Mouse (Mus musculus) kidney, adult 18-20 months (tissue): Measurements from ENCODE around the gene Gm20388.
"Not testable (repeated sequence)": the region's sequence is repeated elsewhere in the genome, so short reads cannot be mapped to it uniquely, and the experiment has no call there.

Experiments
- DNase-seq: peaks from one replicate; pipeline ENCODE4 v3.0.0; 2021

Gene Gm20388

DNA sequence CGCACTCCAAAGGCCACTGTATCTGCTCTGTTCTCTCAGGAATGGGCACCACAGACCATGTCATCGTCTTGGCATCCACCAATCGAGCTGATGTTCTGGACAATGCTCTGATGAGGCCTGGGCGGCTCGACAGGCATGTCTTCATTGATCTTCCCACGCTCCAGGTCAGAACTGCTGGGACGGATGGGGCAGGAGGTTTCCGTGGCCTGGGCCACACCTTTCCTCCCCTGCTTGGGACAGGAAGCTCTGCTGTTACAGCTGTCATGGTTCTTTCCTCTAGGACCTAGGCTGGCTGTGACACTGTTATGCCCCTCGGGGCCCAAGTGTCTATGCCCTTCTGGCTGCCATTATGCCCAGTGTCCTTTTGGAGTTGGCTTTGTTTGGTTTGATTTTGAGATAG is 3176.6 kb downstream of the Gm20388 start:
- no peak for DNase-seq

DNA sequence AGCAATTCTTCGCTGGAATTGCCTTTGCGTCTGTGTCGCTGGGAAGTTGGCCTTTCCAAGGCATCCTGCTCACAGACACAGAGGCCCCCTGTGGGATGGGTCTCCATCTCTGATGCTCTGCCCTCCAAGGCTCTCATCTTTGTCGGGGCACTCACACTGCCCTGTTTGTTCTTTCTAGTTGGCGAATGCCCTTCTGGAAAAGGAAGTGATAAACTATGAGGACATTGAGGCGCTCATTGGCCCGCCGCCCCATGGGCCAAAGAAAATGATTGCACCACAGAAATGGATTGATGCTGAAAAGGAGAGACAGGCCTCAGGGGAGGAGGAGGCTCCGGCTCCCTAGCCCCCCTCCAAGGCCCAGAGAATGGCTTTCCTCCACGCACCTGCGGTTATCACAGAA is 3186.6 kb downstream of the Gm20388 start:
- no peak for DNase-seq

DNA sequence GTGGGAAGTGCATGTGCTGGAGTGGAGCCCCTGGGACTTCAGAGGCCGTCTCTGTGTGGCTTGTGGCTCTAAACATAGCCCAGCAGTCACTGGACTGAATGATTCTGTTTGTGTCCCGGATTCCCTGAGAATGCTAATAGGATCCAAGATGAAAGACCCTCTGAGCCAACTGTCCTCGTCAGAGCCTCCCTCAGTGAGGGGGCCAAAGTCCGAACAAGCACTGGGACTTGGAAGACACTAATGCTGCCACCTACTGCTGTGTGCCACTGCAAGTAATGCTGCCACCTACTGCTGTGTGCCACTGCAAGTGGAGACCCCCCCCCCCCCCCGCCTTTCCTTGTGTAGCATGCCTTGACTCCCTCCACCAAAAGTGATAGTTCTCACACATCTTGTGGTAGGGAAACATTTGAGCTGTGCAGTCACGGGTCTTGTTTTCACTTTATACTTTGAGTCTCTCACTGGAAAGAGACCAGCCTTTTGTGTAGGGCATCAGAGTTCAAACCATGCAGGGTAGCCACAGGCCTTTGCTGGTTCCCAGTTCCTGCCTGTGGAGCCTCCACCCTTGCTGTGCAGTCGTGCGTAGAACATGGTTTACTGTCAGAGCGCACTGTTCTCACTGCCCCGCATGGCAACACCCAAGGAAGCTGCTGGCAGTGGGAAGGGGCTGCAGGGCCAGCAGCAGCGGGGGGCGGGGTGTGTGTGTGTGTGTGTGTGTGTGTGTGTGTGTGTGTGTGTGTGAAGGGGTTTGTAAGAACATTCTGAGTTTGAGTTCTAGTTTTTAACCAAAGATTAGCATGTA is 3187.3 kb downstream of the Gm20388 start:
- no peak for DNase-seq

DNA sequence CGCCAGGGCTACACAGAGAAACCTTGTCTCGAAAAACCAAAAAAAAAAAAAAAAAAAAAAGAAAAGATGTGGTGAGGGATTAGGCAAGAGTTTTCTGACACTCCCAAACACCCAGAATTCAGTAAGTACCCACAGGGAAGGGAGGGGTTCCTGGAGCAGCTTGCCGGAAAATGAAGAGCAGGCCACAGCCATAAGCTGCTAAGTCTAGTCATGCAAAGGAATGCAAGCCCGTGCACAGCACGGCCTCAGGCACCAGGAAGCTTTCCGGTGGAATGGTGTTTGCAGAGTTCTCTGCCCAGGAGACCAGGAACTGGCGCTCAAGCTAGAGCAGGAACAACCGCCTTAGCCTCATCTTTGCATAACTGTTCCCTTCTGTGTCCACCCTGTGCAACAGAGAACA is 3189.6 kb downstream of the Gm20388 start:
- no peak for DNase-seq

DNA sequence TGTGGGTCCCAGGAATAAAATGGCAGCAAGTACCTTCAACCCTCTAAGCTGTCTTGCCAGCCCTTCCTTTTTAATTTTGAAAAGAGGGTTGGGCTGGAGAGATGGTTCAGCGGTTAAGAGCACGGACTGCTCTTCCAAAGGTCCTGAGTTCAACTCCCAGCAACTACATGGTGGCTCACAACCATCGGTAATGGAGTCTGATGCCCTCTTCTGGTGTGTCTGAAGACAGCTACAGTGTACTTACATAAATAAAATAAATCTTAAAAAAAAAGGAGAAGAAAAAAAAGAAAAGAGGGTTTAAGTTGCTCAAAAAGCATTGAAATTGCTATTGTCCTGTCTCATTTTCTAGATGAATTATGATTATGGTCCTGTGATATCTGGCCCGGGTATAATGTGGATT is 3190.6 kb downstream of the Gm20388 start:
- no peak for DNase-seq

DNA sequence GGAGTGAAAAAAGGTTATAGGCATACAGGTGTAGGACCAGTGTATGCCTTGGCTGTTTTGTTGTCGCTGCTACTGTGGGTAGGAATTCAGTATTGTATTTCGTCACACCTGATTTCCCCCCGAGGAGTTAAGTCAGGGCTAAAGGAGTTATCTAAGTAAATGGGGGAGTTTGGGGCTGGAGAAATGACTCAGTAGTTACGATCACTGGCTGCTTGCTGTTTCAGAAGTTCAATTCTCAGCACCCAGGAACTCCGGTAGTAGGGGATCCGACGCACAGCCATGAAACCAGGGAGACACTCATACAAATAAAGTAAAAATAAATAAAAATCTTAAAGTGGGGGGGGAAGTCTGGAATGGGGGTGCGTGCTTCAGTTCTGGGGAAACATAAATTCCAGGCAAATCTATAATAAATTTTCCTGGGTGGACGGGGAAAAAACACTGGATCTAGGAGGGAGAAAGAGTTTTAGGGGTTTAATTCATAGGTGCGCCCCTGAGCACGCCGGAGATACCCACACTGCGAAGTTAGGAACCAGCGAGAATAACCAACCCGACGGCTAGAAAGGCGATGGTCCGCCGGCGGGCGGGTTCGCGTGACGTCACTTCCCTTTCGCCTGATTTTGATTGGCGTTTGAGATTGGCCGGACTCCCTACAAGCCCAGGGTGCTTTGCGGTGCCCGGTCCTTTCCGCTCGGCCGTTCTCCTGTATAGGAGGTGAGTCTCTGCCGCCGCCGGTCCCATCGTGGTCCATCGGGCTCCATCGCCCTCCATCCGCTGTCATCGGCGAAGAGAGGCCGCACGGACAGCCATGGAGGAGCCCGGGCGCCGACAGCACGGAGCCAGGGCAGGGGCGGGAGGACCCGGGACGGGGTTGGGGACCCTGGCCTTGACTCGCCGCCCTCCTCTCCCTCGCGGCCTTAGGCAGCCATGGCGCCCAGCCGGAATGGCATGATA is 3191.4 kb downstream of the Gm20388 start, which contains the start of gene Rpl13:
TSS of gene Rpl13 (plus strand) at position 616 of the 951 bp plus-strand sequence.
- peak; percentile 97 for DNase-seq

DNA sequence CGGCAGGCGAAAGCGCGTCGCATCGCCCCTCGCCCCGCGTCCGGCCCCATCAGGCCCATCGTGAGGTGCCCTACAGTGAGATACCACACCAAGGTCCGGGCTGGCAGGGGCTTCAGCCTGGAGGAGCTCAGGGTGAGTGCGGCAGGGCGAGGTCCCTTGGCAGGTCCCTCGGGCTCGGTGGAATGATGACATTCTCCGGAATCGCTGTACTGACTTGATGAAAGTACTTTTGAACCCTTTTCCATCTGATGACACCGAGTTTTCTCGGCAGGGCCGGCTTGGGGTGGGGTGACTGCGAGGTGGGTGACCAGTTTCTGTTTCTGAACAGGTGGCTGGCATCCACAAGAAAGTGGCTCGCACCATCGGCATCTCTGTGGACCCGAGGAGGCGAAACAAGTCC is 3192.2 kb downstream of the Gm20388 start:
- not testable (repeated sequence) for DNase-seq

DNA sequence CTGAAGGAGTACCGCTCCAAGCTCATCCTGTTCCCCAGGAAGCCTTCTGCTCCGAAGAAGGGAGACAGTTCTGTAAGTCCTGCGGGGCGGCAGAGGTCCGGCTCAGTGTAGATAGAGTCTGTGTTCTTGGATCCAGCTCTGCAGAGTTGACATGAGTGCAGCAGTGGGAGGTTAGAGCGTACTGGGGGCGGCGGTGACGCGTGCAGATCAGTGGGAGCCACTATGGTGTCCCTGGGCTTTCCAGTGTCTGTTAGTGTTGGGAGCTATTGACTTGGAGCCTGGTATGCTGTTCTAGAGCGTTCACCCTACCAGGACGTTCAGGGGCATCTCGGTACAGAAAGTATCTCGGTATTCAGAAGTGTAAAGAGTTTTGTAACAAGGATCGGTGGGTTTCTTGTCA is 3192.6 kb downstream of the Gm20388 start:
- no peak for DNase-seq

DNA sequence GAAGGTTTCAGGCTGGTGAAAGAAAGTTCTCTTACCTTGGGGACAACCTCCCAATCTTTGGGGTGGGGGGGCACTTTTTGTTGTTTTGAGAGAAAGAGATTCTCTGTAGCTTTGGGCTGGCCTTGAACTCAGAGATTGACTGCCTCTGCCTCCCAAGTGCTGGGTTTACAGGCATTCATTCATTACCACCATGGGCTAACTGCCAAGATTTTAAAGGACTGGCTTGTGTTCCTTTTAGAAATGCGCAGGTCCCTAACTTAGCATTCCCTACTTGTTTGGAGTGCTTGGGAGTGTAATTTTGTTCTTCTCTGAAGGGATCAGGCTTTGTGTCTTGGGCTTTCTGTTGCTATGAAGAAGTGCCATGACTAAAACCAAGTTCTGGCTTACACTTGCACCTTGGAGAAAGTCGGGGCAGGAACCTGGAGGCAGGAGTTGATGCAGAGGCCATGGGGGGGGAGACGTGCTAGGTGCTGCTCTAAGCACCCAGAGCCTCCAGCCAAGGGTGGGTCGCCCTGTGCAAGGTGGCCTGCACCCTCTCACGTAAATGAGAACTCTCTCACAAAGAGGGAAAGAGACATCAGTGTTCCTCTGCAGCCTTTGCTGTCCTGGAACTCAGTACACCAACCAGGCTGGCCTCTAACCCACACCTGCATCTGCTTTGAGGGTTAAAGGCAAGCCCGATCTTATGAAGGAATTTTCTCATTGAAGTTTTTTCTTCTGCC is 3193.6 kb downstream of the Gm20388 start:
- no peak for DNase-seq

DNA sequence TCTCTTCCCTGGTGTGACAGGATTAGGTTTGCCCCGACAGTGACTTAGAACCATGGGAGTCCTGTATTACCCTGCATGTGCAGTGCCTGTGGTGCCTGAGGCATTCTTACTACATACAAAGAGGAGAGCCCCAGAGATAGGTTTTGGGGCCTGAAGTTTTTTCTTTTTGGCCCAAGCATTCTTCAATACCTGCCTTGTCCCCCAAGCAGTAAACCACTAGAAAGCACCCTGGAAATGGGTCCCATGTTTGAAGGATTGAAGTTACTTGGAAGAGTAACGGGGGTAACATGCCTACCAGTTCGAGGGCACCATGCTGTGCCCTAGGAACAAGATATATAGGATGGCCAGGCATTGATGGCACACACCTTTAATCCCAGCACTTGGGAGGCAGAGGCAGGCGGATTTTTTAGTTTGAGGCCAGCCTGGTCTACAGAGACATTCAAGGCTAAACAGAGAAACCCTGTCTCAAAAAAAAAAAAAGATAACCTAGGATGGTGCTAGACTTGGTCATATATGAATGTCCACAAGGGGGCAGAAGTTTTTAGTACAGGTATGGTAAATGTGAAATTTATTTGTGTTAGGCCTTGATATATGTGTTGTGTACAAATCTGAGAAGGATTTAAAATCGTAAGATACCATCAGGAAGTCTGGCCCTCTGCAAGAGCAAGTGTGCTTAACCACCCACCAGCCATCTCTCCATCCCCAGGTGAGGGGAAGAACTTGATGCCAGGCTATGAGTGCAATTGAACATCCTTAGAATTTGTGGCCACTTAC is 3195.1 kb downstream of the Gm20388 start:
- no peak for DNase-seq

DNA sequence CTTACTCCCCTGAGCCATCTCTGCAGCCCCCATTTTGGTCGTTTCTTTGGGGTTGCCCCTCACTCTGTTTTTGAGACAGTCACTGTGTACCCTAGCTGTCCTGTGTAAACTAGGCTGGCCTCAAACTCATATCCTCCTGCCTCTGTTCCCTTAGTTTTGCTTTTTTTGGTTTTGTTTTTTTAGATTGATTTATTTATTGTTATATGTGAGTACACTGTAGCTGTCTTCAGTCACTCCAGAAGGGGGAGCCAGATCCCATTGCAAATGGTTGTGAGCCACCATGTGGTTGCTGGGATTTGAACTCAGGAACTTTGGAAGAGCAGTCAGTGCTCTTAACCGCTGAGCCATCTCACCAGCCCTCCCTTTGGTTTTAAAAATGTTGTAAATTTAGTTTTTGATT is 3195.9 kb downstream of the Gm20388 start:
- no peak for DNase-seq

DNA sequence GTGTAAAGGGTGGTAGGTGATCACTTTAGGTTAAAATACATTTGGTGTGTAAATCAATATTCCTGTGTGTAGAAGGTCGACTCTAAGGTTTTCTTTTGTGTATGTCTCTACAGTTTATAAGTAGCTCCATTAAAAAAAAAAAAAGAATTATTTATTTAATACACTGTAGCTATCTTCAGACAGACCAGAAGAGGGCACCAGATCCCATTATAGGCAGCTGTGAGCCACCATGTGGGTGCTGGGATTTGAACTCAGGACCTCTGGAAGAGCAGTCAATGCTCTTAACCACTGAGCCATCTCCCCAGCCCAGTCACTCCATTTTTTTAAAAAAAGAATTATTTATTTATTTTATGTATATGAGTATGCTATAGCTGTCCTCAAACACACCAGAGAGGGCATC is 3197.4 kb downstream of the Gm20388 start:
- DNase-seq = no peak

DNA sequence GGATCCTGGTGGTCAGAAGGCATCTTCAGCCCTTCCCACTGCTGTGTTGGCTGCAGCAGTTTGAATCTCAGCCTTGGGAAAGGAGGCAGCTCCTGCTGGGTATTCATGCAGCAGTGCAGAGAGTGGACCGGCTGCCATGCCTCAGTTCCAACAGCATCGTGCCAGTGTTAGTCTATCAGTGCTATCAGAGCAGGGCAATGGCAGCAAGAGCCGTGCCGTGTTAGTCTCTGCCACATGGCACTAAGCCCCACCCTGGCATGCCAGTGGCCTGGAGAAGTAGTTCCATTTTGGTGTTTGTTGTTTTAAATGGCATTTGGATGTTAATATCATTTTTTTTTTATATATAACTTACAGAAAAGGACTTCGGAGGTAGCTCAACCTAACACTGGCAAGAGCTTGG is 3198.3 kb downstream of the Gm20388 start:
- no peak for DNase-seq

DNA sequence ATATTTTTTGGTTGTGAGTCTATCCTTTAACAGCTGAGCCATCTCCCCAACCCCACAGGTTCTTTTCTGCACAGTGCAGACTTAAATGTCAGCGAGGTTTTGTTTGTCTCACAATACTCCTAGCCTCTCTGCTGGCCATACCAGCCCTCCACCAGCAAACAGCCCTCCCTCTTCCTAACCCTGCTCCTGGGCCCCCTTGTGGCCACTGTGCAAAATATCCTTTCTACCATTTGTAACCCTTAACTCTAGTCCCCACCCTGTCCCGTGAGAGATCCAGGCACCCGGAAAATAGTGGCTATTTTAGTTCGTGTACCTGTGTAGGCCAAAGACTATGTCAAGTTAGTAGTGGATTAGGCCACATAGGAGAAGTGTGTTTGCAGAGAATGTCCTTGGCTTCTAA is 3200.0 kb downstream of the Gm20388 start:
- DNase-seq = no peak

DNA sequence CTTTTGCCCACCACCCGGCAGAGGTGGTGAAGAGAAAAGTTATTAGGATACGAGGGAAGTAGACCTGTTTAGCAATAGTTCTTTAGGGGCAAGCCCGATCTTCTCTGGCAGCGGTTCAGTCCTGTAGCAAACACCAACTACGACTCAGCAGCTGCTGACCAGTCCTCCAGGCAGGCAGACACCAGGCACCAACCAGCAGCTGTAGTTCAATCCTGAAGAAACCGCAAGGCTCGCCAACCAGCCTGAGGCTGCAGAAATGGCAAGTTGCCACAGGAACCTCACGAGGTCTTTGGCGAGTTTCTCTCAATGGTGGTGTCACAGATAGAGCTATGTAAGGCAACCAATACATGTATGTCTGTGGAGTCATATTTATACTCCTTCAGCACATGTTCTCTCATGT is 3202.3 kb downstream of the Gm20388 start:
- no peak for DNase-seq

DNA sequence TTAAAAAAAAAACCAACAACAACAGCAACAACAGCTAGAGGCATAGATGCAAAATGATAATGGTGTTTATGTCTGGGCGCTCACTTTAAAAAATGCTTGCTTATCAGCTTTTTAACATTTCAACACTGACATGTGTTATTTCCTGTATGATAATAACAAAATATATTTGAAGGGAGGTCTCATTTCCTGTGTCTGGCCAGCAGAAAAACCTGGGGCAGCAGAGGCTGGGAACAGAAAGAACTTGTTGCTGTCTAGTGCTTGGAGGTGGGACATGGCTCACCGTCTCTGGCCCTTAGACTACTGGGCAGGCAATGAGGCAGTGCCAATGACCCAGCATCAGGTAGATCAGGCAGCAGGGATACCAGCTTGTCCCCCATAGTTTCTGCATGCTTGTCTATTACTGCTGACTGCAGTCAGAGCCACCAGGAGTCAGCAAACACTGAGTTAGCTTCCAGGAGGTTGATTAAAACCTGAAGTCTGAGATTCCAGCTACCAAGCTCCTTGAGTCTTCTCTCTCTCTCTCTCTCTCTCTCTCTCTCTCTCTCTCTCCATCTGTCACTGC is 3203.3 kb downstream of the Gm20388 start:
- no peak for DNase-seq

DNA sequence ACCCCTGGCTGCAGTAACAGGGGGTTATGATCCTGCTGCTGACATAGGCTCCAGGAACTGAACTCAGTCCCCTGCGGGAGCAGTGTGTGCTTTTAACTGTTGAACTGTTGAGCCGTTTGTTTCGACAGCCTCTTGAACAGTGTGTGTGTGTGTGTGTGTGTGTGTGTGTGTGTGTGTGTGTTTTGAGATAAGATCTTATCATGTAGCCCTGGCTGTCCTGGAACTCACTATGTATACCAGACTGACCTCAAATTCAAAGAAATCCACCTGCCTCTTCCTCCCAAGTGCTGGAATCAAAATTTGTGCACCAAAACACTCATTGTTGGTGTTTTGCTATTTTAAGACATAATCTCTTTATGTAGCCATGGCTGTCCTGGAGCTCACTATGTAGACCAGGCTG is 3204.0 kb downstream of the Gm20388 start:
- DNase-seq = no peak

DNA sequence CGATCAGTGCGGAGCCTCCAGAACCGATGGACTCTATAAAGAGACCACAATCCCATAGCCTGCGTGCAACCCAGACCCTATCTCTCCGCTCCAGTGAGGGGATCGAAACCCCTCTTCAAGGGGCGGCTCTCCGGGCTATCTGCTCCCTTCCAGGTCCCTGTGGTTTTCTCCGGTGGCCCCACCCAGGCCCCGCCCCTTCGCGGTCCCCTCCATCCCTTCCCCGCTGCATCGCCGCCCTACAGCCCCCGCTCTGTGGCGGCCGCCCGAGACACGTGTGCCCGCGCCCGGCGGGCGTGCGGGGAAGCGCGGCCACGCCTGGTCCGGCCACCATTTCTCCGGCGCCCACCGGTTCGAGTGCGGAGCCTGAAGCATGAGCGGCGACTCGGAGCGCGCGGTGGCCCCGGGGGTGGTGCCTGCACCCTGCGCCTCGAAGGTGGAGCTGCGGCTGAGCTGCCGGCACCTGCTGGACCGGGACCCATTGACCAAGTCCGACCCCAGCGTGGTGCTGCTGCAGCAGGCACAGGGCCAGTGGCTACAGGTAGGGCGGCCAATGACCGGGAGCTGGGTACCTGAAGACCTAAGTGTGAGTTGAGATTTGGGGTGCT is 3206.6 kb downstream of the Gm20388 start, which contains the start of gene Cpne7:
TSS of gene Cpne7 (plus strand) at position 248 of the 605 bp plus-strand sequence.
- DNase-seq = no peak

DNA sequence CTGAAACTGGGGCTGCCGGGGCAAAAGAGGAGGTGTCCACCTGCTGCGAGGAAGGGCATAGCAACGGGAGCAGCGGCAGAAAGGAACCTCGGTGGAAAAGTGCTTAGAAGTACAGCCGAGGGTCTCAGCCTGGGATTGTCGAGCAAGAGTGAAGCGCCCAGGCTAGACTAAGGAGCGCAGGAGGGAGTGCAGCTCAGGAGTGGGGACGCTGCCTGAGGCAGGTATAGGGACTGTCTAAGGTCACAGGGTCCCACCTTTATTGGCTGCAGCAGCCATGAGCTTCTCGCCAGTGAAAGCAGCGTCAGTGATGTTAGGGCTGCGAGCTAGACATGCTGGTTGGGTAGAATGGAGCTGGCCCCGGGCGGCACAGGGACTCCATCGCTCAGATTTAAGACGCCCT is 3207.1 kb downstream of the Gm20388 start:
- no peak for DNase-seq

DNA sequence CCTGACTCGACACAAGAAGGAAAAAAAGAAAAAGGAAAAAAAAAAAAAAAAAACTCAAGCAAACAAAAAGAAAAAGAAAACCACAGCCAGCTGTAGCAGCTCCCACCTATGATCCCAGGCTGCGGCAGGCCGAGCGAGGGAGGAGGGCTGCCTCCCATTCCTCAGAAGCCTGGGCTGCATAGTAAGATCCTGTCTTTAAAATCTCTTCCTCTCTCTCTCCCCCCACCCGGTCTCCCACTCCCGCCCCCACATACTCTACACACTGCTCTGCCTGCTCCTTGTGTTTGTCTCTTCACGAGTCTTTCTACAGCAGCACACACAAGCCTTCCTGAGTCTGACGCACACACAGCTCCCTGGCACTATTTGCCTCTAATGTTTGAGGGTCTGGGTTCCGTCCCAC is 3211.4 kb downstream of the Gm20388 start:
- no peak for DNase-seq

DNA sequence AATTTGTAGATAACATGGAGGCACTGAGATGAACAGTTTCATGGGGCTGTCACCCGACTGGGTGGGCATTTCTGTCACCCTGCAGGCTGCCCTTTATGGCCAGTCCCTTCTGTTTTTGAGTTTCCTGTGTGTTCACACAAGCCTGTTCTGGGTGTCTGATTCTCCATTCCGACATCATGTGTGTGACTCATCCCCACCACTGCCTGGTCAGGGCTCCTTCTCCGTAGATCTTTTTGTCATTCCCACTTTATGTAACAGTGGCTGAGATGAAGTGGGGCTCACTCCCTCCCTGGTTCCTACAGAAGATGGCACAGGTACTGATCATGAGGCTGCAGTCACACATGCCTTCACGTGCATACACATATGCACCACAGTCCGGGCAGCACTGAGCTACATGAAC is 3212.0 kb downstream of the Gm20388 start:
- DNase-seq = no peak
